Mouse (Mus musculus): ENCODE results near the gene Napa.

- TF ChIP-seq CTCF (IDR thresholded peaks at IDR 0.05; ENCODE audit: low read depth) = no peak
- TF ChIP-seq EP300 (IDR thresholded peaks at IDR 0.05; ENCODE audit: low read depth) = no peak
Observed at GRCm38 (mm10) chr7:16117100-16117499, 18.8 kb downstream of the Napa start.
